Mouse (Mus musculus): Measurements from ENCODE around the gene Upk1b. TPM values are rescaled to one million over a fixed set of nuclear protein-coding genes. Genes with fewer than 3 reads are reported as not detected.

The Upk1b gene
- total RNA-seq, 4 experiments from 2014 or later: 0.83 to 2.3 (median 1.4) TPM

Other genes with a start within 250 kb of the Upk1b start
- gene Tmem39a, start 241.6 kb downstream of the Upk1b start, total RNA-seq (2022): 100 to 1,000 TPM in 2 of 4 experiments, 10 to 100 TPM in 2; 79.2 to 118 (median 92.6) TPM
- 10 to 100 TPM; 16.6 to 30.8 (median 26.7) TPM for gene Arhgap31, start 87.1 kb downstream of the Upk1b start, total RNA-seq (2022)
- gene B4galt4, start 58.1 kb downstream of the Upk1b start, total RNA-seq (2022): 10 to 100 TPM in 3 of 4 experiments, 1 to 10 TPM in 1; 8.8 to 15.1 (median 12.5) TPM
- gene 4930435E12Rik, start 28.4 kb upstream of the Upk1b start, total RNA-seq (2022): not detected
- 10 to 100 TPM in 2 of 4 experiments, 1 to 10 TPM in 2; 3.4 to 21.5 (median 13.5) TPM for gene Igsf11, start 92.3 kb upstream of the Upk1b start, total RNA-seq (2022)